Mouse (Mus musculus): Measurements from ENCODE around the gene Rbm8a. TPM values are rescaled to one million over a fixed set of nuclear protein-coding genes. Genes with fewer than 3 reads are reported as not detected.
"Not testable (repeated sequence)": the region's sequence is repeated elsewhere in the genome, so short reads cannot be mapped to it uniquely, and the experiment has no call there.

Rbm8a gene
- polyA plus RNA-seq, 1 experiment from 2014 or later, result 176 TPM

DNA sequence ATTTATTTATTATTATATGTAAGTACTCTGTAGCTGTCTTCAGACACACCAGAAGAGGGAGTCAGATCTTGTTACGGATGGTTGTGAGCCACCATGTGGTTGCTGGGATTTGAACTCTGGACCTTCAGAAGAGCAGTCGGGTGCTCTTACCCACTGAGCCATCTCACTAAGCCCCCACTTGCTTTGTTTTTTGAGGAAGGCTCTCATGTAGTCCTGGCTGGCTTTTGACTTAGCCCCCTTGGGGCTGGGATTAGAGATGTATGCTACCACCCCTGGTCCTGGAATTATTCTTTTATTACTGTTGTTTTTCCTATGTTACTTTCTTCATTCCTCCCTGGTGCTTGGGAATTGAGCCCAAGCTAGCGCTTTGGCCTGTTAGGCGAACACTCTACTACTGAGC is 23.7 kb upstream of the Rbm8a start:
- H3K27me3 ChIP-seq; ATAC-seq (ENCODE audit: insufficient number of reproducible peaks, insufficient read depth, low FRiP score, low TSS enrichment, low read depth); H3K4me3 ChIP-seq (replicated peaks); H3K36me3 ChIP-seq; H3K27ac ChIP-seq; H3K9me3 ChIP-seq; H3K4me2 ChIP-seq; H3K9ac ChIP-seq (replicated peaks): not testable (repeated sequence)
- WGBS, result 86% methylated on average over 4 of the region's 4 CpGs
- H3K4me1 ChIP-seq (replicated peaks), result peaks cover 22% of the 10 kb centered on the region

DNA sequence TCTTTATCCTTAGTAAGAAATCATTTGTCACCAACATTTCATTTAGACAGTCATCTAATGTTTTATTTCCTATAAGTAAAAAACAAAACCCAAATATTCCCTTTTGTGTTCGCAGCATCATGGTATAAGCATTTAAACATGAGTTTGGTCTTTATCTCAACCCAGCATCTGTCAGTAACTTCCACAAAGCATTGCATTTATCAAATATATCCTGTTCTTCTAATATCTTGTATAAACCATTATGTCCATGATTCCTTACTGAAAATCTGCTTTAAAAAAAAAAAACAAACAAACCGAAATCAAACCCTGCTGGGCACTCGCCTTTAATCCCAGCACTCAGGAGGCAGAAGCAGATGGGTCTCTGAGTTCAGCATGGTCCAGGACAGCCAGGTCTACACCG is 23.1 kb upstream of the Rbm8a start:
- Histone ChIP-seq H3K27me3 (no peaks in the 10 kb centered on the region), H3K4me3 (replicated peaks) (no peak overlapping the region), H3K9ac (replicated peaks) (no peak overlapping the region), H3K4me2 (no peak overlapping the region), H3K4me1 (replicated peaks) (peaks cover 22% of the 10 kb centered on the region), H3K9me3 (no peaks in the 10 kb centered on the region), H3K36me3 (peaks cover 13% of the 10 kb centered on the region; the same call in 1 of the 2 replicates), H3K27ac (no peak overlapping the region)
- 90% methylated on average over 4 of the region's 4 CpGs for WGBS
- no peak for ATAC-seq (ENCODE audit: insufficient number of reproducible peaks, insufficient read depth, low FRiP score, low TSS enrichment, low read depth)

- no peaks in the 10 kb centered on the region for H3K4me1 ChIP-seq (replicated peaks)
- H3K27ac ChIP-seq, result no peak overlapping the region
- H3K4me2 ChIP-seq, result no peak overlapping the region
- H3K4me3 ChIP-seq (replicated peaks), result no peak overlapping the region
- 90% methylated on average over 3 of the region's 3 CpGs for WGBS
- no peak for ATAC-seq (ENCODE audit: insufficient number of reproducible peaks, insufficient read depth, low FRiP score, low TSS enrichment, low read depth)
- H3K36me3 ChIP-seq, result peaks cover 74% of the 10 kb centered on the region
- no peaks in the 10 kb centered on the region for H3K27me3 ChIP-seq
- H3K9ac ChIP-seq (replicated peaks), result no peak overlapping the region
- no peaks in the 10 kb centered on the region for H3K9me3 ChIP-seq
Observed at GRCm38 (mm10) chr3:96617941-96618340, 11.8 kb upstream of the Rbm8a start.

DNA sequence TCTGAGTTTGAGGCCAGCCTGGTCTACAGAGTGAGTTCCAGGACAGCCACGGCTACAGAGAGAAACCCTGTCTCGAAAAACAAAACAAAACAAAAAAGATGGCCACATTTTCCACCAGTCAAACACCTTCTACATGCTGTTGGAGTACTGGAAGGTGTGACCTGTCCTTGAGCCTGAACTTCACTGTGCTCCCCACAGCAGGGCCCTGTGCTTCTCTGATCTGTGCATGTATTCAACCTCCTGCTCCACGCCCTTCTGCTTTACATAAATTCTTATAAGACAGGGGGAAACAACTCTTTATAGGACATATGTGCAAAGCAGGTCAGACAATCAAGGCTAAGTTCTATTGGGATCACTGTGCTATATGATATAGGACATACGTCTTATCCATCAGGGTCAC is 6.5 kb upstream of the Rbm8a start:
- WGBS, result 91% methylated on average over 4 of the region's 4 CpGs
- H3K4me3 ChIP-seq (replicated peaks), result no peak overlapping the region
- no peak for ATAC-seq (ENCODE audit: insufficient number of reproducible peaks, insufficient read depth, low FRiP score, low TSS enrichment, low read depth)
- no peak overlapping the region for H3K4me2 ChIP-seq
- H3K27ac ChIP-seq, result no peak overlapping the region
- H3K9me3 ChIP-seq, result no peaks in the 10 kb centered on the region
- H3K36me3 ChIP-seq, result peaks cover 74% of the 10 kb centered on the region
- H3K9ac ChIP-seq (replicated peaks), result no peak overlapping the region
- no peaks in the 10 kb centered on the region for H3K27me3 ChIP-seq
- H3K4me1 ChIP-seq (replicated peaks), result no peaks in the 10 kb centered on the region

DNA sequence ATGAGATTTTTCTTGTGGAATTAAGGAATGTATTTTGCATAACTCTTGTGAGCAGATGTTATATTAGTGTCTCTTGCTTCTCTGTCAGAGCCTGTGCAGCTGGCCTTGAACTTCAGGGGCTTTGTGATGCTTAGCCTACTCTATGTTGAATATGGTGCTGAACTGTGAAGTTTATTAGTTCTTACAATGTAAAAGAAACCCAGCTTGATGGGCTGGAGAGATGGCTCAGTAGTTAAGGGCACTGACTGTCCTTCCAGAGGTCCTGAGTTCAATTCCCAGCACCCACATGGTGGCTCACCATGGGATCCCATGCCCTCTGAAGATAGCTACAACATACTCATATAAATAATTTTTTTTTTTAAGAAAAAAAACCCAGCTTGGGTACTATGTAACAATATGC is 2.3 kb downstream of the Rbm8a start:
- H3K4me3 ChIP-seq (replicated peaks), result no peak overlapping the region
- no peak for ATAC-seq (ENCODE audit: insufficient number of reproducible peaks, insufficient read depth, low FRiP score, low TSS enrichment, low read depth)
- H3K36me3 ChIP-seq, result peaks cover 40% of the 10 kb centered on the region
- H3K9me3 ChIP-seq, result no peaks in the 10 kb centered on the region
- no peak overlapping the region for H3K4me2 ChIP-seq
- H3K27ac ChIP-seq, result no peak overlapping the region
- H3K4me1 ChIP-seq (replicated peaks), result peaks cover 34% of the 10 kb centered on the region
- no peak overlapping the region for H3K9ac ChIP-seq (replicated peaks)
- H3K27me3 ChIP-seq, result no peaks in the 10 kb centered on the region

DNA sequence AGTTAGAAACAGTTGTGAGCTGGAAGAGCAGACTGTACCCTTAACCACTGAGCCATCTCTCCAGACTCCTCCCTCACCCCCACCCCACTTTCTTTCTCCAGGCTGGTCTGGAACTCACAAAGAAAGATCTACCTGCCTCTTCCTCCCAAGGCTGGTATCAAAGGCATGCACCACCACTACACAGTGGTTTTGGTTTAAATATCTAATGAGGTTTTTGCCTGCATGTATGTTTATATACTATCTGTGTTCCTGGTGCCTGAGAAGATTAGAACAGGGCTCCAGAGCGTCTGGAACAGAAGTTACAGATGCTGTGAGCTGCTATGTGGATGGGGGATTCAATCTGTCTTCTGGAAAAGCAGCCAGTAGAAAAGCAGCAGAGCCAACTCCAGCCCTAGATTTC is 4.3 kb downstream of the Rbm8a start:
- H3K4me2 ChIP-seq, result no peak overlapping the region
- H3K9me3 ChIP-seq, result no peaks in the 10 kb centered on the region
- no peak overlapping the region for H3K27ac ChIP-seq
- WGBS, result 72% methylated on average over 1 of the region's 1 CpGs
- ATAC-seq (ENCODE audit: insufficient number of reproducible peaks, insufficient read depth, low FRiP score, low TSS enrichment, low read depth), result no peak
- peaks cover 53% of the 10 kb centered on the region for H3K36me3 ChIP-seq
- H3K9ac ChIP-seq (replicated peaks), result no peak overlapping the region
- no peak overlapping the region for H3K4me3 ChIP-seq (replicated peaks)
- H3K27me3 ChIP-seq, result no peaks in the 10 kb centered on the region
- peaks cover 32% of the 10 kb centered on the region for H3K4me1 ChIP-seq (replicated peaks)

- Histone ChIP-seq H3K36me3 (peaks cover 65% of the 10 kb centered on the region), H3K27me3 (no peaks in the 10 kb centered on the region), H3K9ac (replicated peaks) (peak within 1 kb of the TSS; percentile 95), H3K4me3 (replicated peaks) (peak within 1 kb of the TSS; percentile 95), H3K27ac (peak within 1 kb of the TSS; percentile 92), H3K4me2 (peak within 1 kb of the TSS; percentile 73), H3K4me1 (replicated peaks) (peaks cover 29% of the 10 kb centered on the region), H3K9me3 (no peaks in the 10 kb centered on the region)
- 2% methylated on average over 59 of the region's 60 CpGs for WGBS
- ATAC-seq (ENCODE audit: insufficient number of reproducible peaks, insufficient read depth, low FRiP score, low TSS enrichment, low read depth), result peak; percentile 92
Observed at GRCm38 (mm10) chr3:96634928-96635879, 5.5 kb downstream of the Rbm8a start, which contains the start of the genes Pex11b and Gm42957. TSS of gene Pex11b (plus strand) at chr3:96635376. TSS of gene Gm42957 (plus strand) at chr3:96635474.

DNA sequence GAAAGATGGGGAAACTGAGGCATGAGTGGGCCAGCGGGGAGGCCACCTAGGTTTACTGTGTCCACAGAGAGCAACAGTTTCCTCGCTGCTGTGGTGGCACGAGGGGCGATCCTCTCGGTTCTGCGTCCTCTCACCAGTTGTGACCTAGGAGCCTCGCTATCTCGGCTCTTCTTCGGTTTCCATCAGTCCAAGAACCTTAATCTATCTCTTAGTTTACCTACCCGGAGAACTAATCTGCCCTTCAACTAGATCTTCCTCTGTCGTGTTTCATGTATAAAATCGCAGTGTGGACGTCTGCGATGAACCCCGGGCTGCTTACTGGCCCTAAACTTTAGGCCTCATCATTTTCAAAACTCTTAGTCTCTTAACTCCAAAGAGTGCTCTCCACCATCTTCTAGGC is 6.2 kb downstream of the Rbm8a start:
- no peaks in the 10 kb centered on the region for H3K27me3 ChIP-seq
- no peaks in the 10 kb centered on the region for H3K9me3 ChIP-seq
- H3K4me1 ChIP-seq (replicated peaks), result peaks cover 25% of the 10 kb centered on the region
- H3K4me2 ChIP-seq, result peak overlapping the region; percentile 73
- peak overlapping the region; percentile 95 for H3K4me3 ChIP-seq (replicated peaks)
- H3K9ac ChIP-seq (replicated peaks), result peak overlapping the region; percentile 95
- WGBS, result 12% methylated on average over 15 of the region's 15 CpGs
- H3K36me3 ChIP-seq, result peaks cover 71% of the 10 kb centered on the region
- peak overlapping the region; percentile 92 for H3K27ac ChIP-seq
- no peak for ATAC-seq (ENCODE audit: insufficient number of reproducible peaks, insufficient read depth, low FRiP score, low TSS enrichment, low read depth)

GRCm38 (mm10) chr3:96636448-96636847 is 6.7 kb downstream of the Rbm8a start:
- peaks cover 21% of the 10 kb centered on the region for H3K4me1 ChIP-seq (replicated peaks)
- H3K27me3 ChIP-seq, result no peaks in the 10 kb centered on the region
- no peak overlapping the region for H3K27ac ChIP-seq
- H3K9me3 ChIP-seq, result no peaks in the 10 kb centered on the region
- H3K9ac ChIP-seq (replicated peaks), result peak overlapping the region; percentile 95
- 75% methylated on average over 11 of the region's 11 CpGs for whole genome bisulfite sequencing
- peak overlapping the region; percentile 73 for H3K4me2 ChIP-seq
- no peak for ATAC-seq (ENCODE audit: insufficient number of reproducible peaks, insufficient read depth, low FRiP score, low TSS enrichment, low read depth)
- H3K4me3 ChIP-seq (replicated peaks), result peak overlapping the region; percentile 95
- peaks cover 71% of the 10 kb centered on the region for H3K36me3 ChIP-seq

- no peak overlapping the region for H3K27ac ChIP-seq
- ATAC-seq (ENCODE audit: insufficient number of reproducible peaks, insufficient read depth, low FRiP score, low TSS enrichment, low read depth), result no peak
- H3K4me2 ChIP-seq, result no peak overlapping the region
- no peak overlapping the region for H3K9ac ChIP-seq (replicated peaks)
- H3K4me1 ChIP-seq (replicated peaks), result peaks cover 17% of the 10 kb centered on the region
- whole genome bisulfite sequencing, result 73% methylated on average over 1 of the region's 1 CpGs
- no peak overlapping the region for H3K4me3 ChIP-seq (replicated peaks)
- peaks cover 71% of the 10 kb centered on the region for H3K36me3 ChIP-seq
- H3K27me3 ChIP-seq, result no peaks in the 10 kb centered on the region
- H3K9me3 ChIP-seq, result no peaks in the 10 kb centered on the region
Observed at GRCm38 (mm10) chr3:96639219-96639618, 9.5 kb downstream of the Rbm8a start.

GRCm38 (mm10) chr3:96645018-96645649 is 15.4 kb downstream of the Rbm8a start, which contains the start of gene Itga10:
TSS of gene Itga10 (plus strand) at chr3:96645584.
- Histone ChIP-seq H3K27ac (no peak within 1 kb of the TSS), H3K9me3 (no peaks in the 10 kb centered on the region)
- ATAC-seq (ENCODE audit: insufficient number of reproducible peaks, insufficient read depth, low FRiP score, low TSS enrichment, low read depth), result no peak

More at GRCm38 (mm10) chr3:96645018-96645649, 15.4 kb downstream of the Rbm8a start, which contains the start of gene Itga10:
- Histone ChIP-seq H3K9ac (replicated peaks) (no peak within 1 kb of the TSS), H3K4me1 (replicated peaks) (0 out of 2 replicates have a peak, but pooled peaks cover 4% of the 10 kb centered on the region), H3K27me3 (no peaks in the 10 kb centered on the region), H3K36me3 (peaks cover 52% of the 10 kb centered on the region), H3K4me3 (replicated peaks) (no peak within 1 kb of the TSS), H3K4me2 (no peak within 1 kb of the TSS)
- WGBS, result 68% methylated on average over 7 of the region's 7 CpGs
